Mouse (Mus musculus): ENCODE data around the gene Lekr1. TPM values are rescaled to one million over a fixed set of nuclear protein-coding genes. Genes with fewer than 3 reads are reported as not detected.

The Lekr1 gene
- total and polyA plus RNA-seq, 3 experiments = 1.8 to 2.5 TPM; not detected in 1

DNA sequence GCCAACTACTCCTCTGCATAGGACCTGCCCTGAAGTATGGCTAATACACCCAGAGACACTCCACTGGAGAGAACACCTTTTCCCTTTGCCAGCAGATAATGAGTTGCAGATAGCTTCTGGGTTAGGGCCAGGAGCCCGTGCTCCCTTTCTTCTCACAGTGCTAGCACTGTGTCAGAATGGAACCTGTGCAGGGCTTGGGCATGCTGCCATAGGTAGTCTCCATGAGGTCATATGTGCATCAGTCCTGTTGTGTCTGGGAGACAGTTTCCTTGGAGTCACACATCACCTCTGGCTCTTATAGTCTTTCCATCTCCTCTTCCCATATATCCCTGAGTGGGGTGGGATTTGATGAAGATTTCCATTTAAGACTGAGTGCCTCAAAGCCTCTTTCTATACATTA lies 33.7 kb downstream of the Lekr1 start:
- Histone ChIP-seq H3K4me3 (ENCODE audit: control insufficient read depth in 1 of 2, insufficient read depth in 1 of 2, low read depth in 2 of 2, low read length in 2 of 2) (no peak overlapping the region), H3K27me3 (ENCODE audit: control insufficient read depth in 1 of 2, insufficient read depth in 2 of 2, low read length in 2 of 2) (no peaks in the 10 kb centered on the region), H3K4me1 (ENCODE audit: control insufficient read depth in 1 of 2, insufficient read depth in 2 of 2, low read length in 2 of 2) (no peaks in the 10 kb centered on the region), H3K9ac (ENCODE audit: control insufficient read depth, low read depth, low read length, poor library complexity, severe bottlenecking) (no peak overlapping the region), H3K27ac (ENCODE audit: control insufficient read depth, low read depth, low read length) (no peak overlapping the region), H3K79me2 (ENCODE audit: control insufficient read depth, insufficient read depth, low read length, poor library complexity) (no peaks in the 10 kb centered on the region), H3K9me3 (replicated peaks; ENCODE audit: insufficient read depth, low read length) (no peaks in the 10 kb centered on the region), H3K36me3 (ENCODE audit: control insufficient read depth in 1 of 2, insufficient read depth in 2 of 2, low read length in 2 of 2) (no peaks in the 10 kb centered on the region)
- no peak for DNase-seq (ENCODE audit: low read depth, low spot score)
- TF ChIP-seq POLR2A (IDR thresholded peaks at IDR 0.05; ENCODE audit: control insufficient read depth in 1 of 2, insufficient read depth in 1 of 2, low read depth in 1 of 2, low read length in 2 of 2, poor library complexity in 1 of 2) = no peak
- no peak for TF ChIP-seq KAT2A (conservative IDR thresholded peaks at IDR 0.05; ENCODE audit: low read depth, low read length)
- TF ChIP-seq MAZ (IDR thresholded peaks at IDR 0.05; ENCODE audit: low read depth, low read length) = no peak
- TF ChIP-seq CTCF (IDR thresholded peaks at IDR 0.05 in 2 of 3, conservative IDR thresholded peaks at IDR 0.05 in 1 of 3; ENCODE audit: control insufficient read depth in 1 of 3, insufficient read depth in 1 of 3, low read depth in 2 of 3, low read length in 3 of 3, poor library complexity in 1 of 3, severe bottlenecking in 1 of 3) = no peak
- TF ChIP-seq BHLHE40 (IDR thresholded peaks at IDR 0.05; ENCODE audit: borderline replicate concordance, low read depth, low read length) = no peak
- TF ChIP-seq ZNF384 (IDR thresholded peaks at IDR 0.05; ENCODE audit: low read depth, low read length) = no peak
- TF ChIP-seq E2F4 (IDR thresholded peaks at IDR 0.05; ENCODE audit: borderline replicate concordance, low read depth, low read length) = no peak
- TF ChIP-seq CHD1 (IDR thresholded peaks at IDR 0.05; ENCODE audit: low read depth, low read length) = no peak
- TF ChIP-seq MEF2A (IDR thresholded peaks at IDR 0.05; ENCODE audit: extremely low read depth, insufficient replicate concordance, low read depth, low read length, poor library complexity, severe bottlenecking) = no peak
- no peak for TF ChIP-seq ZC3H11A (IDR thresholded peaks at IDR 0.05; ENCODE audit: low read depth, low read length)
- TF ChIP-seq RCOR1 (IDR thresholded peaks at IDR 0.05; ENCODE audit: low read depth, low read length) = no peak

DNA sequence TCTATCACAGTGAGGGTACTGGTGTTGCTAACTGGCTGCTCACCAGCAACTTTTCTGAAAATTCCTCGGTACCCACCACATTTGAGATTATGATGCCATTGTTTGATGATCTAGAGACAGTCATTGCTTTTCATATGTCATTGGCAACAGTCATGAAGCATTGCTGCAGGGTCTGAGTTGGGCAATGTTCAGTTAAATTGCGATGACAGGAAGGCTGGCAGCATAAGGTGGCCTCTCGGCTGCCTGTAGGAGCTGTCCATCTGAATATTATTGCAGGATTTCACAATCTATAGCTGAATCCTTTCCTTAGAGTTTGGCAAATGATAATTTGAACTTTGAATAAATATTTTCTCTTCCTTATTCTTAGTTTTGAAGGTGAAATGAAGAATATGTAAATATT lies 48.3 kb downstream of the Lekr1 start:
- H3K27ac ChIP-seq (ENCODE audit: control insufficient read depth, low read depth, low read length) = no peak overlapping the region
- no peak overlapping the region for H3K4me3 ChIP-seq (ENCODE audit: control insufficient read depth in 1 of 2, insufficient read depth in 1 of 2, low read depth in 2 of 2, low read length in 2 of 2)
- H3K9me3 ChIP-seq (replicated peaks; ENCODE audit: insufficient read depth, low read length) = no peaks in the 10 kb centered on the region
- no peak for DNase-seq (ENCODE audit: low read depth, low spot score)
- no peaks in the 10 kb centered on the region for H3K4me1 ChIP-seq (ENCODE audit: control insufficient read depth in 1 of 2, insufficient read depth in 2 of 2, low read length in 2 of 2)
- TF ChIP-seq TBP (IDR thresholded peaks at IDR 0.05; ENCODE audit: low read depth, low read length) = no peak
- no peak for TF ChIP-seq USF2 (IDR thresholded peaks at IDR 0.05; ENCODE audit: borderline replicate concordance in 1 of 2, insufficient read depth in 1 of 2, low read depth in 1 of 2, low read length in 2 of 2)
- no peak for TF ChIP-seq TAL1 (IDR thresholded peaks at IDR 0.05; ENCODE audit: low read length)
- no peak for TF ChIP-seq MAZ (IDR thresholded peaks at IDR 0.05; ENCODE audit: low read depth, low read length)
- TF ChIP-seq MAFK (IDR thresholded peaks at IDR 0.05; ENCODE audit: borderline replicate concordance, low read depth, low read length) = no peak
- TF ChIP-seq CHD2 (IDR thresholded peaks at IDR 0.05; ENCODE audit: low read length) = no peak
- TF ChIP-seq JUND (IDR thresholded peaks at IDR 0.05; ENCODE audit: low read depth, low read length) = no peak
- no peak for TF ChIP-seq ZKSCAN1 (IDR thresholded peaks at IDR 0.05; ENCODE audit: low read depth, low read length)
- TF ChIP-seq POLR2AphosphoS2 (IDR thresholded peaks at IDR 0.05; ENCODE audit: low read length) = no peak
- no peak overlapping the region for H3K9ac ChIP-seq (ENCODE audit: control insufficient read depth, low read depth, low read length, poor library complexity, severe bottlenecking)
- H3K36me3 ChIP-seq (ENCODE audit: control insufficient read depth in 1 of 2, insufficient read depth in 2 of 2, low read length in 2 of 2) = no peaks in the 10 kb centered on the region
- no peaks in the 10 kb centered on the region for H3K79me2 ChIP-seq (ENCODE audit: control insufficient read depth, insufficient read depth, low read length, poor library complexity)
- H3K27me3 ChIP-seq (ENCODE audit: control insufficient read depth in 1 of 2, insufficient read depth in 2 of 2, low read length in 2 of 2) = peaks cover 0 to 1% of the 10 kb centered on the region in 2 experiments; a peak in 1 of 4 replicates

All from MEL (cell line).